8 mouse cellular contexts compared by ENCODE assay signal in the genomic region with DNA sequence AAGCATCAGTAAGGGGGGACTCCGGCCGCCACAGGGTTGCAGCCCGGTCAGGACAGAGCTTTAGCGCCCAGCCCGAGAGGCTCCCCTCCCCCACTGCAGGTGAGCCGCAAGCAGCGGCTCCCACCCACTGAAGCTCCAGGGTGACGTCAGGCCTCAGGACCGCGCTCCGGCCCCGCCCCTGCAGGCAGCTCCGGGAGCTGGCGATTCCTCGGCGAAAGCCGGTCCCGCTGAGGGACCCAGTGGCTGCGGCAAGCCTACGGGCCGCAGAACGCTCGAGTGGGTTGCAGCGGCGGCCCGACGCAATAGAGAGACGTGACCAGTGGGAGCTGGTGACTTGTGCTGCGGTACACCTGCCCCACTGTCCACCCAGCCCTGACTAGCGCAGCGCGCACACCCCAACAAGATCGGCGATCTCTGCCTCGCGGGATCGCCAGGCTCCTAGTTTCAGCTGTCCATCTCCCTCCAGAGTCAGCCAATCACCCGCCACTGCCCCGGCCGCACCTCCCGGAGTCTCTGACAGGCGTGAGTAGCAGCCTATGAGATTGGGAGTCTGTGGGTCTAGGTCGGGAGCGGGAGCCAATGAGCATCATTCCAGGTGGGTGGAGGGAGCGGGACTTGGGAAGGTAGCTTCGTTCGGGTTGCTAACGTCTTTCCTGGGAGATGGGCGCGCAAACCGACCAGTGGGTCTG. TPM values are rescaled to one million over a fixed set of nuclear protein-coding genes. Genes with fewer than 3 reads are reported as not detected.
A peak's percentile ranks its signal among the peaks of the same experiment; 100 is the strongest.
DNase-seq lines count a peak whose midpoint lies in the region; ATAC-seq and TF ChIP-seq lines count a peak whose summit lies in the region.

Gene Myh10 (plus strand): TSS at position 239 of the 689 bp plus-strand sequence.

- peak within 1 kb of the TSS; percentile 92 to 97 for H3K4me3 ChIP-seq in MEL (ENCODE audit: control insufficient read depth in 1 of 2, insufficient read depth in 1 of 2, low read depth in 2 of 2, low read length in 2 of 2)
- peak within 1 kb of the TSS; percentile 91 for H3K4me3 ChIP-seq in forebrain, embryonic 15.5 days
- peak within 1 kb of the TSS; percentile 71 for H3K4me3 ChIP-seq in liver, embryonic 16.5 days (ENCODE audit: low read depth, low read length)
- H3K4me3 ChIP-seq in neural tube, embryonic 12.5 days: peak within 1 kb of the TSS; percentile 80
- peak within 1 kb of the TSS; percentile 70 for H3K4me3 ChIP-seq in stomach, postnatal 0 days (ENCODE audit: low read depth, low read length)

- peak within 1 kb of the TSS; percentile 91 for H3K4me2 ChIP-seq in forebrain, embryonic 15.5 days (replicated peaks)
- peak within 1 kb of the TSS; percentile 100 for H3K4me2 ChIP-seq in liver, embryonic 16.5 days (ENCODE audit: low read depth, low read length)
- H3K4me2 ChIP-seq in neural tube, embryonic 12.5 days (replicated peaks): peak within 1 kb of the TSS; percentile 86
- H3K4me2 ChIP-seq in stomach, postnatal 0 days (replicated peaks; ENCODE audit: low read depth): peak within 1 kb of the TSS; percentile 69

- TF ChIP-seq EP300 in MEL (IDR thresholded peaks at IDR 0.05; ENCODE audit: low read depth in 1 of 2, low read length in 2 of 2): no peak; a peak in 2 of 4 replicates
- no peak for TF ChIP-seq EP300 in stomach, postnatal 0 days (optimal IDR thresholded peaks at IDR 0.05)

- H3K36me3 ChIP-seq in MEL (ENCODE audit: control insufficient read depth in 1 of 2, insufficient read depth in 2 of 2, low read length in 2 of 2): peaks cover 8 to 25% of the 10 kb centered on the region in 2 experiments
- H3K36me3 ChIP-seq in forebrain, embryonic 15.5 days: no peaks in the 10 kb centered on the region
- no peaks in the 10 kb centered on the region for H3K36me3 ChIP-seq in liver, embryonic 16.5 days (ENCODE audit: control insufficient read depth, insufficient read depth)
- no peaks in the 10 kb centered on the region for H3K36me3 ChIP-seq in neural tube, embryonic 12.5 days
- H3K36me3 ChIP-seq in stomach, postnatal 0 days (ENCODE audit: control insufficient read depth, insufficient read depth, low read length): no peaks in the 10 kb centered on the region

- no peaks in the 10 kb centered on the region for H3K9me3 ChIP-seq in MEL (replicated peaks; ENCODE audit: insufficient read depth, low read length)
- H3K9me3 ChIP-seq in forebrain, embryonic 15.5 days: no peaks in the 10 kb centered on the region
- H3K9me3 ChIP-seq in liver, embryonic 16.5 days (replicated peaks; ENCODE audit: control insufficient read depth, low read length): no peaks in the 10 kb centered on the region
- H3K9me3 ChIP-seq in neural tube, embryonic 12.5 days: no peaks in the 10 kb centered on the region
- H3K9me3 ChIP-seq in stomach, postnatal 0 days (ENCODE audit: control insufficient read depth, low read length): no peaks in the 10 kb centered on the region

- WGBS in forebrain, embryonic 15.5 days: under 1% methylated on average over 51 of the region's 51 CpGs
- WGBS in large intestine, adult 2 months: under 1% methylated on average over 51 of the region's 51 CpGs
- under 1% methylated on average over 51 of the region's 51 CpGs for WGBS in liver, embryonic 16.5 days (ENCODE audit: insufficient replicate concordance)
- under 1% methylated on average over 51 of the region's 51 CpGs for WGBS in neural tube, embryonic 12.5 days
- under 1% methylated on average over 50 of the region's 51 CpGs for WGBS in stomach, postnatal 0 days

- no peaks in the 10 kb centered on the region for H3K27me3 ChIP-seq in MEL (ENCODE audit: control insufficient read depth in 1 of 2, insufficient read depth in 2 of 2, low read length in 2 of 2)
- H3K27me3 ChIP-seq in forebrain, embryonic 15.5 days: no peaks in the 10 kb centered on the region
- H3K27me3 ChIP-seq in liver, embryonic 16.5 days (ENCODE audit: control insufficient read depth, insufficient read depth, low read depth, low read length): peaks cover 5% of the 10 kb centered on the region; the same call in 1 of the 2 replicates
- no peaks in the 10 kb centered on the region for H3K27me3 ChIP-seq in neural tube, embryonic 12.5 days (replicated peaks)
- no peaks in the 10 kb centered on the region for H3K27me3 ChIP-seq in stomach, postnatal 0 days (ENCODE audit: control insufficient read depth, insufficient read depth, low read length)

- peak within 1 kb of the TSS; percentile 95 for H3K27ac ChIP-seq in MEL (ENCODE audit: control insufficient read depth, low read depth, low read length)
- peak within 1 kb of the TSS; percentile 98 for H3K27ac ChIP-seq in forebrain, embryonic 15.5 days (replicated peaks)
- H3K27ac ChIP-seq in liver, embryonic 16.5 days (ENCODE audit: low read length): peak within 1 kb of the TSS; percentile 95
- H3K27ac ChIP-seq in neural tube, embryonic 12.5 days: peak within 1 kb of the TSS; percentile 96
- H3K27ac ChIP-seq in stomach, postnatal 0 days (replicated peaks): peak within 1 kb of the TSS; percentile 93

- TF ChIP-seq RAD21 in MEL (IDR thresholded peaks at IDR 0.05; ENCODE audit: low read depth, low read length): no peak

- ATAC-seq in forebrain, embryonic 15.5 days (replicated peaks): peak; percentile 99
- peak; percentile 97 for ATAC-seq in liver, embryonic 16.5 days (ENCODE audit: low read depth)
- peak; percentile 99 for ATAC-seq in neural tube, embryonic 12.5 days (ENCODE audit: low FRiP score, low read depth)
- ATAC-seq in stomach, postnatal 0 days (ENCODE audit: low FRiP score, low TSS enrichment): peak; percentile 100

- peak; percentile 91 to 93 for TF ChIP-seq POLR2A in MEL (IDR thresholded peaks at IDR 0.05; ENCODE audit: control insufficient read depth in 1 of 2, insufficient read depth in 1 of 2, low read depth in 1 of 2, low read length in 2 of 2, poor library complexity in 1 of 2)

- no peak for TF ChIP-seq CTCF in MEL (IDR thresholded peaks at IDR 0.05 in 2 of 3, conservative IDR thresholded peaks at IDR 0.05 in 1 of 3; ENCODE audit: control insufficient read depth in 1 of 3, insufficient read depth in 1 of 3, low read depth in 2 of 3, low read length in 3 of 3, poor library complexity in 1 of 3, severe bottlenecking in 1 of 3)
- peak; percentile 33; the same call in 1 of the 2 replicates for TF ChIP-seq CTCF in stomach, postnatal 0 days (IDR thresholded peaks at IDR 0.05; ENCODE audit: low read depth)

- peaks cover 36% of the 10 kb centered on the region for H3K79me2 ChIP-seq in MEL (ENCODE audit: control insufficient read depth, insufficient read depth, low read length, poor library complexity)

- peaks cover 22 to 24% of the 10 kb centered on the region in 2 experiments for H3K4me1 ChIP-seq in MEL (ENCODE audit: control insufficient read depth in 1 of 2, insufficient read depth in 2 of 2, low read length in 2 of 2)
- peaks cover 17% of the 10 kb centered on the region for H3K4me1 ChIP-seq in forebrain, embryonic 15.5 days
- peaks cover 20% of the 10 kb centered on the region for H3K4me1 ChIP-seq in liver, embryonic 16.5 days (ENCODE audit: control insufficient read depth, low read depth, low read length)
- peaks cover 14% of the 10 kb centered on the region; the same call in 1 of the 2 replicates for H3K4me1 ChIP-seq in neural tube, embryonic 12.5 days
- no peaks in the 10 kb centered on the region for H3K4me1 ChIP-seq in stomach, postnatal 0 days (replicated peaks; ENCODE audit: control insufficient read depth, insufficient read depth)

- peak within 1 kb of the TSS; percentile 95 for H3K9ac ChIP-seq in MEL (ENCODE audit: control insufficient read depth, low read depth, low read length, poor library complexity, severe bottlenecking)
- peak within 1 kb of the TSS; percentile 97 for H3K9ac ChIP-seq in forebrain, embryonic 15.5 days (replicated peaks)
- peak within 1 kb of the TSS; percentile 86 for H3K9ac ChIP-seq in liver, embryonic 16.5 days (ENCODE audit: low read depth, low read length)
- H3K9ac ChIP-seq in neural tube, embryonic 12.5 days: peak within 1 kb of the TSS; percentile 90
- peak within 1 kb of the TSS; percentile 80 for H3K9ac ChIP-seq in stomach, postnatal 0 days (ENCODE audit: low read length)

- DNase-seq in MEL (ENCODE audit: low read depth, low spot score): peak; percentile 100
- peak; percentile 98 to 100 for DNase-seq in cerebellum, adult 18-20 months
- DNase-seq in heart, postnatal 14 days: peak; percentile 98
- peak; percentile 93 for DNase-seq in large intestine, adult 2 months (ENCODE audit: low read depth, low spot score)
- DNase-seq in stomach, postnatal 0 days (ENCODE audit: low spot score): peak; percentile 98

- intact Hi-C loops in heart, postnatal 14 days (cut with DNase I): loop anchor here (5.0 kb wide), 1 partner anchor 104 kb away; the partner anchor contains the start of gene Ccdc42

TF ChIP-seq in MEL, 35 proteins besides CTCF, POLR2A, EP300 and RAD21 (continues in another document):
- TF ChIP-seq ZC3H11A (IDR thresholded peaks at IDR 0.05; ENCODE audit: low read depth, low read length): no peak
- peak; percentile 86 for TF ChIP-seq MAX (IDR thresholded peaks at IDR 0.05; ENCODE audit: low read length)
- TF ChIP-seq TCF12 (IDR thresholded peaks at IDR 0.05; ENCODE audit: low read depth, low read length): 0 out of 2 replicates have a peak, but pooled peaks have one; percentile 44
- TF ChIP-seq CHD2 (IDR thresholded peaks at IDR 0.05; ENCODE audit: low read length): peak; percentile 90
- TF ChIP-seq MAZ (IDR thresholded peaks at IDR 0.05; ENCODE audit: low read depth, low read length): peak; percentile 64; the same call in 1 of the 2 replicates
- no peak for TF ChIP-seq USF1 (IDR thresholded peaks at IDR 0.05; ENCODE audit: low read depth, low read length)
- TF ChIP-seq NELFE (IDR thresholded peaks at IDR 0.05; ENCODE audit: low read depth, low read length): peak; percentile 89
- TF ChIP-seq ZKSCAN1 (IDR thresholded peaks at IDR 0.05; ENCODE audit: low read depth, low read length): no peak
- peak; percentile 83 for TF ChIP-seq ZMIZ1 (IDR thresholded peaks at IDR 0.05; ENCODE audit: low read depth, low read length)
- no peak for TF ChIP-seq ELF1 (IDR thresholded peaks at IDR 0.05; ENCODE audit: low read depth, low read length)
- no peak for TF ChIP-seq TAL1 (IDR thresholded peaks at IDR 0.05; ENCODE audit: low read length)
- peak; percentile 76 for TF ChIP-seq HCFC1 (IDR thresholded peaks at IDR 0.05; ENCODE audit: low read depth, low read length)
- TF ChIP-seq SIN3A (IDR thresholded peaks at IDR 0.05; ENCODE audit: low read length): peak; percentile 80

RNA-seq across cellular contexts. Expression of gene Myh10, which starts in this region (rescaled TPM):
- total RNA-seq in MEL (2012; rRNA removed): 127 and 138 TPM in 2 replicates
- 100 to 1,000 TPM in 1 of 2 experiments, 10 to 100 TPM in 1; 99.3 to 187 TPM for polyA plus RNA-seq in MEL (2012; ENCODE audit: insufficient read depth in 1 of 2, insufficient read length in 2 of 2, low read depth in 1 of 2, low replicate concordance in 2 of 2, missing spikeins in 1 of 2)
- polyA plus RNA-seq in forebrain, embryonic 15.5 days (2015; fragmentation: Nextera tagmentation; extraction: Ambion mirVana): 115 and 118 TPM in 2 replicates
- total RNA-seq in heart, postnatal 14 days (2021): 10 to 100 TPM; 44.0 to 46.9 TPM
- polyA plus RNA-seq in large intestine, adult 2 months (2012; rRNA removed): 4.8 and 5.5 TPM in 2 replicates
- polyA plus RNA-seq in liver, embryonic 16.5 days (2015; fragmentation: Nextera tagmentation; extraction: Ambion mirVana): 13.0 and 13.6 TPM in 2 replicates
- 126 and 129 TPM in 2 replicates for polyA plus RNA-seq in neural tube, embryonic 12.5 days (2016; fragmentation: Nextera tagmentation; extraction: Ambion mirVana)
- 20.0 and 20.5 TPM in 2 replicates for polyA plus RNA-seq in stomach, postnatal 0 days (2015; fragmentation: Nextera tagmentation; extraction: Ambion mirVana)

Comparison
In these comparisons a context has a peak if more than half of its experiments do, and no peak if none do; other contexts are left out.
1. Peak in every context shown above with its lines: DNase-seq, ATAC-seq, H3K4me3 ChIP-seq and H3K27ac ChIP-seq.